Mouse (Mus musculus) layer of hippocampus, adult 9-10 months (tissue): ENCODE data around the gene Nbas.
A peak's percentile ranks its signal among the peaks of the same experiment; 100 is the strongest.

Source experiments
- DNase-seq: peaks from one replicate; pipeline ENCODE4 v3.0.0; 2022; ENCODE audit warnings: low spot score

The Nbas gene

GRCm38 (mm10) chr12:13268826-13269449, at the start of gene Nbas:
TSS of gene Nbas (plus strand) at chr12:13269133.
- DNase-seq = peak; percentile 65

- DNase-seq = no peak
Measured at GRCm38 (mm10) chr12:13242453-13242852, 26.5 kb upstream of the Nbas start.

- peak; percentile 71 for DNase-seq
Measured at GRCm38 (mm10) chr12:13248691-13249572, 20.0 kb upstream of the Nbas start, which contains the start of gene Ddx1. TSS of gene Ddx1 (minus strand) at chr12:13249213.

- no peak for DNase-seq
Measured at GRCm38 (mm10) chr12:13249573-13249919, 19.4 kb upstream of the Nbas start.

- no peak for DNase-seq
Measured at GRCm38 (mm10) chr12:13255068-13255467, 13.9 kb upstream of the Nbas start.

GRCm38 (mm10) chr12:13255701-13256100, 13.2 kb upstream of the Nbas start:
- no peak for DNase-seq

GRCm38 (mm10) chr12:13268412-13268811, 521 bp upstream of the Nbas start:
- no peak for DNase-seq

GRCm38 (mm10) chr12:13269570-13270390, 847 bp downstream of the Nbas start:
- DNase-seq = no peak

GRCm38 (mm10) chr12:13291453-13291852, 22.5 kb downstream of the Nbas start:
- DNase-seq = no peak

- DNase-seq = no peak
Measured at GRCm38 (mm10) chr12:13293421-13293881, 24.5 kb downstream of the Nbas start.

- DNase-seq = no peak
Measured at GRCm38 (mm10) chr12:13303037-13303436, 34.1 kb downstream of the Nbas start.

GRCm38 (mm10) chr12:13313966-13314365, 45.0 kb downstream of the Nbas start:
- no peak for DNase-seq

- no peak for DNase-seq
Measured at GRCm38 (mm10) chr12:13314384-13314783, 45.5 kb downstream of the Nbas start.

- DNase-seq = no peak
Measured at GRCm38 (mm10) chr12:13315081-13315480, 46.1 kb downstream of the Nbas start.

- DNase-seq = no peak
Measured at GRCm38 (mm10) chr12:13342535-13342934, 73.6 kb downstream of the Nbas start.

GRCm38 (mm10) chr12:13356201-13356600, 87.3 kb downstream of the Nbas start:
- no peak for DNase-seq

- DNase-seq = no peak
Measured at GRCm38 (mm10) chr12:13356769-13357168, 87.8 kb downstream of the Nbas start.

GRCm38 (mm10) chr12:13357229-13357628, 88.3 kb downstream of the Nbas start:
- no peak for DNase-seq

GRCm38 (mm10) chr12:13358849-13359248, 89.9 kb downstream of the Nbas start:
- DNase-seq = no peak

GRCm38 (mm10) chr12:13360183-13360811, 91.4 kb downstream of the Nbas start:
- DNase-seq = no peak

GRCm38 (mm10) chr12:13381580-13381979, 112.6 kb downstream of the Nbas start:
- DNase-seq = no peak

- peak; percentile 17 for DNase-seq
Measured at GRCm38 (mm10) chr12:13382046-13382445, 113.1 kb downstream of the Nbas start.
